In genomic region chr5:73210971-73211315, GRCm38 (mm10) we compare ENCODE assay signal across 24 mouse cellular contexts. TPM values are rescaled to one million over a fixed set of nuclear protein-coding genes. Genes with fewer than 3 reads are reported as not detected.
DNase-seq lines count a peak whose midpoint lies in the region; ATAC-seq and TF ChIP-seq lines count a peak whose summit lies in the region.
"Had no signal": no experiment of that assay in that cellular context is flagged by ENCODE, and none has a peak within 500 bp of the region (broad histone marks: within the 10 kb centered on the region; RNA-seq: fewer than 3 reads in every experiment).

No protein-coding gene starts in this region.

- H3K9me3 ChIP-seq in intestine, embryonic 16.5 days (ENCODE audit: control insufficient read depth, low read length), result no peaks in the 10 kb centered on the region
- no peaks in the 10 kb centered on the region for H3K9me3 ChIP-seq in intestine, postnatal 0 days (ENCODE audit: control insufficient read depth)
- H3K9me3 ChIP-seq in CH12.LX (replicated peaks; ENCODE audit: low read length), result no peaks in the 10 kb centered on the region
- H3K9me3 ChIP-seq: embryonic facial prominence, embryonic 10.5 days; embryonic facial prominence, embryonic 12.5 days; forebrain, embryonic 13.5 days; forebrain, embryonic 15.5 days; G1E had no signal

- TF ChIP-seq EP300 in CH12.LX (IDR thresholded peaks at IDR 0.05; ENCODE audit: low read length), result no peak

- dilution Hi-C loops in CH12.LX (cut with MboI; ENCODE audit: extremely low pct_ligation_motif_present, extremely low pct_unique_long_range_greater_than_20kb, low sequenced_read_pairs), result no loop called here

- H3K27me3 ChIP-seq in intestine, embryonic 16.5 days (replicated peaks; ENCODE audit: control insufficient read depth, insufficient read depth, low read length), result no peaks in the 10 kb centered on the region
- no peaks in the 10 kb centered on the region for H3K27me3 ChIP-seq in intestine, postnatal 0 days (replicated peaks; ENCODE audit: control insufficient read depth, insufficient read depth, low read length)
- H3K27me3 ChIP-seq in CH12.LX (replicated peaks), result no peaks in the 10 kb centered on the region
- H3K27me3 ChIP-seq: embryonic facial prominence, embryonic 12.5 days; forebrain, embryonic 13.5 days; forebrain, embryonic 15.5 days; Patski had no signal

- H3K27ac ChIP-seq in intestine, embryonic 16.5 days (ENCODE audit: low read length), result no peak overlapping the region
- H3K27ac ChIP-seq in intestine, postnatal 0 days (ENCODE audit: low read depth, low read length), result no peak overlapping the region
- H3K27ac ChIP-seq in CH12.LX (ENCODE audit: insufficient read depth, low read depth), result peak overlapping the region; percentile 94
- peak overlapping the region; percentile 4; the same call in 1 of the 2 replicates for H3K27ac ChIP-seq in bone marrow, adult 2 months (ENCODE audit: control insufficient read depth, insufficient read depth, low read depth, low read length, poor library complexity)
- H3K27ac ChIP-seq: embryonic facial prominence, embryonic 10.5 days; embryonic facial prominence, embryonic 12.5 days; forebrain, embryonic 13.5 days; forebrain, embryonic 15.5 days had no signal

- TF ChIP-seq RAD21 in CH12.LX (IDR thresholded peaks at IDR 0.05; ENCODE audit: low read depth, low read length), result no peak

- TF ChIP-seq POLR2A in CH12.LX (IDR thresholded peaks at IDR 0.05; ENCODE audit: low read depth, low read length), result no peak; the same call in 1 of the 2 replicates
- TF ChIP-seq POLR2A in bone marrow, adult 2 months (IDR thresholded peaks at IDR 0.05; ENCODE audit: borderline replicate concordance, control insufficient read depth, low read depth, low read length), result no peak

- H3K4me2 ChIP-seq in intestine, embryonic 16.5 days (ENCODE audit: low read depth, low read length), result no peak overlapping the region
- H3K4me2 ChIP-seq in intestine, postnatal 0 days (replicated peaks; ENCODE audit: low read depth), result no peak overlapping the region
- peak overlapping the region; percentile 93 for H3K4me2 ChIP-seq in CH12.LX (ENCODE audit: insufficient read depth, low read depth, poor library complexity, severe bottlenecking)
- H3K4me2 ChIP-seq: embryonic facial prominence, embryonic 12.5 days; forebrain, embryonic 13.5 days; forebrain, embryonic 15.5 days had no signal

- TF ChIP-seq CTCF in intestine, postnatal 0 days (IDR thresholded peaks at IDR 0.05; ENCODE audit: low read depth), result no peak
- no peak for TF ChIP-seq CTCF in CH12.LX (conservative IDR thresholded peaks at IDR 0.05 in 1 of 2, IDR thresholded peaks at IDR 0.05 in 1 of 2; ENCODE audit: low read depth in 2 of 2, low read length in 2 of 2)
- TF ChIP-seq CTCF in bone marrow, adult 2 months (IDR thresholded peaks at IDR 0.05; ENCODE audit: control insufficient read depth, insufficient read depth, low read length), result no peak

- WGBS in intestine, embryonic 16.5 days, result 86% methylated on average over 6 of the region's 6 CpGs
- 80% methylated on average over 6 of the region's 6 CpGs for WGBS in intestine, postnatal 0 days
- WGBS in bone marrow, adult 2 months, result 88% methylated on average over 6 of the region's 6 CpGs

- in situ Hi-C loops in CH12.LX (cut with MboI; ENCODE audit: low pct_ligation_motif_present, low pct_unique_long_range_greater_than_20kb, low sequenced_read_pairs), result no loop called here

- H3K4me1 ChIP-seq in intestine, embryonic 16.5 days (ENCODE audit: control insufficient read depth, insufficient read depth, low read length), result peaks cover 3% of the 10 kb centered on the region; the same call in 1 of the 2 replicates
- H3K4me1 ChIP-seq in intestine, postnatal 0 days (replicated peaks; ENCODE audit: control insufficient read depth, insufficient read depth, low read length), result 0 out of 2 replicates have a peak, but pooled peaks cover 3% of the 10 kb centered on the region
- peaks cover 24 to 92% of the 10 kb centered on the region in 2 experiments for H3K4me1 ChIP-seq in CH12.LX (ENCODE audit: control insufficient read depth in 1 of 2, insufficient read depth in 2 of 2)
- H3K4me1 ChIP-seq in bone marrow, adult 2 months (ENCODE audit: control insufficient read depth, insufficient read depth, low read length), result peaks cover 5% of the 10 kb centered on the region

- DNase-seq in heart, adult 11 months, result peak; percentile 84
- no peak for DNase-seq in heart, postnatal 4 days
- no peak for DNase-seq in CH12.LX (ENCODE audit: extremely low read depth)
- no peak for DNase-seq in left cerebral cortex, adult 11 months (ENCODE audit: low spot score)
- no peak for DNase-seq in cerebellum, postnatal 14 days
- DNase-seq: adrenal gland, adult 8-10 months; adrenal gland, postnatal 14 days; adrenal gland, postnatal 36 days; cerebellum, adult 11 months; cerebellum, adult 18-20 months; cerebellum, adult 8-10 months; cerebellum, adult 9-11 months; cerebellum, postnatal 25 days; forebrain, postnatal 0 days had no signal

- no peak overlapping the region for H3K4me3 ChIP-seq in intestine, embryonic 16.5 days (ENCODE audit: low read length)
- H3K4me3 ChIP-seq in intestine, postnatal 0 days (ENCODE audit: low read depth, low read length), result no peak overlapping the region
- no peak overlapping the region for H3K4me3 ChIP-seq in CH12.LX (replicated peaks in 1 of 3; ENCODE audit: low read depth in 2 of 3, low read length in 2 of 3, poor library complexity in 1 of 3)
- H3K4me3 ChIP-seq in bone marrow, adult 2 months (replicated peaks; ENCODE audit: control insufficient read depth, low read depth, low read length), result no peak overlapping the region
- H3K4me3 ChIP-seq: embryonic facial prominence, embryonic 10.5 days; embryonic facial prominence, embryonic 12.5 days; forebrain, embryonic 13.5 days; forebrain, embryonic 15.5 days had no signal

- H3K9ac ChIP-seq in intestine, embryonic 16.5 days (ENCODE audit: low read depth, low read length), result no peak overlapping the region
- H3K9ac ChIP-seq in intestine, postnatal 0 days (ENCODE audit: low read depth, low read length), result no peak overlapping the region
- peak overlapping the region; percentile 27; the same call in 1 of the 2 replicates for H3K9ac ChIP-seq in CH12.LX (ENCODE audit: insufficient read depth, low read depth)
- H3K9ac ChIP-seq: embryonic facial prominence, embryonic 12.5 days; forebrain, embryonic 13.5 days; forebrain, embryonic 15.5 days; forebrain, postnatal 0 days had no signal

- 0 out of 2 replicates have a peak, but pooled peaks have one; percentile 18 for ATAC-seq in intestine, embryonic 16.5 days
- no peak for ATAC-seq in intestine, postnatal 0 days
- ATAC-seq: CD4-positive, CD25-positive, alpha-beta regulatory T cell, adult 4 months; forebrain, embryonic 13.5 days; forebrain, embryonic 15.5 days; forebrain, postnatal 0 days had no signal

- 0 out of 2 replicates have a peak, but pooled peaks cover 2% of the 10 kb centered on the region for H3K79me2 ChIP-seq in CH12.LX (replicated peaks; ENCODE audit: control insufficient read depth, extremely low read depth, insufficient read depth, poor library complexity, severe bottlenecking)

- H3K36me3 ChIP-seq in intestine, embryonic 16.5 days (ENCODE audit: control insufficient read depth, insufficient read depth, low read length), result no peaks in the 10 kb centered on the region
- H3K36me3 ChIP-seq in intestine, postnatal 0 days (ENCODE audit: control insufficient read depth, insufficient read depth), result peaks cover 22% of the 10 kb centered on the region; the same call in 1 of the 2 replicates
- H3K36me3 ChIP-seq in CH12.LX (replicated peaks in 1 of 2; ENCODE audit: control insufficient read depth in 1 of 2, insufficient read depth in 1 of 2, low read length in 1 of 2), result peaks cover 4 to 26% of the 10 kb centered on the region in 2 experiments
- H3K36me3 ChIP-seq: forebrain, embryonic 15.5 days had no signal

TF ChIP-seq in CH12.LX, 34 proteins besides CTCF, POLR2A, EP300 and RAD21:
- TF ChIP-seq RCOR1 (conservative IDR thresholded peaks at IDR 0.05; ENCODE audit: low read depth, low read length) (no peak), USF2 (conservative IDR thresholded peaks at IDR 0.05; ENCODE audit: low read depth, low read length) (no peak), USF1 (IDR thresholded peaks at IDR 0.05; ENCODE audit: low read depth, low read length) (no peak), CHD1 (IDR thresholded peaks at IDR 0.05; ENCODE audit: low read depth, low read length) (no peak), ZMIZ1 (IDR thresholded peaks at IDR 0.05; ENCODE audit: low read depth, low read length) (no peak), HCFC1 (IDR thresholded peaks at IDR 0.05; ENCODE audit: low read depth, low read length) (no peak), JUN (IDR thresholded peaks at IDR 0.05; ENCODE audit: insufficient read depth, low read depth, low read length) (no peak), E2F4 (IDR thresholded peaks at IDR 0.05; ENCODE audit: insufficient replicate concordance, low read depth, low read length) (no peak), MYC (IDR thresholded peaks at IDR 0.05; ENCODE audit: low read depth, low read length) (no peak), ELF1 (IDR thresholded peaks at IDR 0.05; ENCODE audit: low read depth, low read length) (no peak), ETS1 (conservative IDR thresholded peaks at IDR 0.05; ENCODE audit: low read depth, low read length) (no peak; the same call in 1 of the 2 replicates), ZNF384 (IDR thresholded peaks at IDR 0.05; ENCODE audit: low read depth, low read length) (no peak), SIN3A (IDR thresholded peaks at IDR 0.05; ENCODE audit: low read length) (no peak), ZC3H11A (IDR thresholded peaks at IDR 0.05; ENCODE audit: low read depth, low read length) (no peak), NRF1 (IDR thresholded peaks at IDR 0.05; ENCODE audit: low read depth, low read length) (no peak), ZKSCAN1 (IDR thresholded peaks at IDR 0.05; ENCODE audit: borderline replicate concordance, low read depth, low read length) (no peak), TCF12 (IDR thresholded peaks at IDR 0.05; ENCODE audit: low read depth, low read length) (no peak), MAX (IDR thresholded peaks at IDR 0.05; ENCODE audit: low read length) (no peak)
TF ChIP-seq in CH12.LX: peak in this region for 0.

RNA-seq across cellular contexts. Expression of gene Fryl, which starts 45.5 kb away (rescaled TPM):
- 10 to 100 TPM; 57.0 to 57.9 TPM for total RNA-seq in heart, postnatal 4 days (2021)
- polyA plus RNA-seq in intestine, embryonic 16.5 days (2015; fragmentation: Nextera tagmentation; extraction: Ambion mirVana), result 22.1 and 22.6 TPM in 2 replicates
- polyA plus RNA-seq in intestine, postnatal 0 days (2015; fragmentation: Nextera tagmentation; extraction: Ambion mirVana), result 27.8 and 28.2 TPM in 2 replicates
- total RNA-seq in CH12.LX (2012; rRNA removed) (31.3 and 35.0 TPM in 2 replicates), CH12.LX (2014; rRNA removed) (23.2 and 23.8 TPM in 2 replicates)
- polyA plus RNA-seq in CH12.LX (2012; ENCODE audit: insufficient read length, low read depth), result 32.6 and 38.4 TPM in 2 replicates
- polyA plus RNA-seq in bone marrow, adult 2 months (2011; ENCODE audit: insufficient read depth, insufficient read length, low replicate concordance, missing spikeins), result 88.1 and 157 TPM in 2 replicates

Comparison
In these comparisons a context has a peak if more than half of its experiments do, and no peak if none do; other contexts are left out.
1. H3K27ac ChIP-seq: peak in CH12.LX (single experiment) and bone marrow, adult 2 months (single experiment); none in intestine, embryonic 16.5 days (single experiment) and intestine, postnatal 0 days (single experiment).